Mouse (Mus musculus) forebrain, postnatal 0 days (tissue): ENCODE results near the gene Zfp128. TPM values are rescaled to one million over a fixed set of nuclear protein-coding genes. Genes with fewer than 3 reads are reported as not detected.
"Not testable (repeated sequence)": the region's sequence is repeated elsewhere in the genome, so short reads cannot be mapped to it uniquely, and the experiment has no call there.

Source experiments
- ATAC-seq: fragments of 200-750 bp; cut with Nextera tagmentation; 2 replicates; pipeline ENCODE4 v1.8.0; 2017; ENCODE audit warnings: mild to moderate bottlenecking, moderate library complexity
- DNase-seq: peaks from one replicate; pipeline ENCODE4 v3.0.0-alpha.2; 2015
- H3K27ac ChIP-seq: fragments of 300-500 bp; sonication (generic); 2 replicates; pipeline ENCODE4 v1.5.1; 2014; ENCODE audit warnings: low read depth, mild to moderate bottlenecking, antibody characterized with exemption, low read length, moderate library complexity, mixed read lengths
- H3K27me3 ChIP-seq: fragments of 300-500 bp; sonication (generic); 2 replicates; pipeline ENCODE4 v1.6.1; 2014; ENCODE audit warnings: mild to moderate bottlenecking, low read length, mixed read lengths; ENCODE audit not compliant: insufficient read depth
- H3K36me3 ChIP-seq: fragments of 300-500 bp; sonication (generic); 2 replicates; pipeline ENCODE4 v1.6.1; 2014; ENCODE audit warnings: mild to moderate bottlenecking, moderate library complexity; ENCODE audit not compliant: insufficient read depth
- H3K4me1 ChIP-seq: fragments of 300-500 bp; sonication (generic); 2 replicates; pipeline ENCODE4 v1.6.1; 2014; ENCODE audit warnings: antibody characterized with exemption; ENCODE audit not compliant: insufficient read depth
- H3K4me2 ChIP-seq: fragments of 300-500 bp; sonication (generic); 2 replicates; pipeline ENCODE4 v1.6.1; 2014; ENCODE audit warnings: low read depth, mild to moderate bottlenecking, moderate library complexity
- H3K4me3 ChIP-seq: fragments of 300-500 bp; sonication (generic); 2 replicates; pipeline ENCODE4 v1.5.1; 2014; ENCODE audit warnings: low read depth, low read length, mixed read lengths
- H3K9ac ChIP-seq: fragments of 300-500 bp; sonication (generic); 2 replicates; pipeline ENCODE4 v1.6.1; 2014; ENCODE audit warnings: mild to moderate bottlenecking
- H3K9me3 ChIP-seq: fragments of 300-500 bp; sonication (generic); 2 replicates; pipeline ENCODE4 v1.6.1; 2016; ENCODE audit warnings: low read length
- CTCF ChIP-seq: sonication (generic); IDR thresholded peaks from 2 replicates; pipeline ENCODE4 v1.5.1; 2016; ENCODE audit warnings: antibody characterized with exemption, control low read depth, low read depth
- WGBS: fragments of 180-500 bp; shearing (Covaris S2); extraction: QIAGEN DNeasy Blood & Tissue Kit; methylation state at CpG from one replicate; pipeline ENCODE4 v1.1.7; 2014; 5-methylcytosine and 5-hydroxymethylcytosine counted together
- polyA plus RNA-seq: library from polyadenylated mRNA; unstranded; fragments of >200 nt; fragmentation: Nextera tagmentation; extraction: Ambion mirVana; gene quantifications from 2 replicates; pipeline ENCODE4 v1.2.1, GENCODE M21; 2015
- total RNA-seq: library from RNA; depleted of rRNA; stranded (reverse); fragments of >200 nt; gene quantifications from 2 replicates; pipeline ENCODE4 v1.2.3, GENCODE M21; 2014; rRNA removed

Zfp128 gene
- total RNA-seq = 17.7 and 18.5 TPM in 2 replicates
- 1.5 and 2.0 TPM in 2 replicates for polyA plus RNA-seq

DNA sequence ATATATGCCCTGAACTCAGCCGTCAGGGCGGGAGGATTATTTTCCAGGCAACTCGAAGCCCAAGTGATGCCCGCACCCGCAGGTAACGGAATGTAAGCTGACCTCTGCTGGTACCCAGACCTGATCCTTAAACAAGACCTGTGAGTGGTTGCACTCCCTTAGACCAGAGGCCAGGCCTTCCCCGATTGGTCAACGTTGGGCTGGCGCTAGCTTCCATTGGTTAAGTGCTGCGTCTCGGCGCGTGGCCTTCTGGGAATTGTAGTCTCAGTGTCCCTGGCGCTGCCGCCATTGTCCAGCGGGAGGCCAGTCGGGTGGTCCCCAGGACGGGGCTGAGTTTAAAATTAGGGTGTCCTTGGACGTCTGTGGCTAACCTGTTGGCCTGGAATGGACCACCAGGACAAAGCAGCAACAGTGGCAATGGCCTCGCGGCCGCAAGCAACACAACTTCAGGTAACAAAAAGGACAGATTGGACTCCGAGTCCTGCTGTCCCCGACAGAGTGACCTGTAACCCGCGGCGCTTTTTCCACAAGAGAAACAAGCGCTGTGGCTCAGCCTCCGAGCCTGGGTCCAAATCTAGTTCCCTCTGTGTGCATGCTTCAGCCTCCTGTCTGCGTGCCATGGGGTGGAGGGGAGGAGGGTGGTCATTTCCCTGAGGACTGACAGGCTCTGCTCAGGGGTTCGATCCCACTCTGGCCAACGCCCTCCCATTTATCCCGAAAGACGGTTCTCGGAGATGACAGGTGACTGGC lies at the start of gene Zfp128:
Gene Zfp128 (plus strand): TSS at position 267 of the 750 bp plus-strand sequence.
- H3K27me3 ChIP-seq = no peaks in the 10 kb centered on the region
- no peaks in the 10 kb centered on the region for H3K9me3 ChIP-seq
- peak within 1 kb of the TSS; percentile 87 for H3K4me2 ChIP-seq
- H3K36me3 ChIP-seq = peaks cover 18% of the 10 kb centered on the region
- peak; percentile 99 for ATAC-seq
- TF ChIP-seq CTCF = peak; percentile 37
- DNase-seq = peak; percentile 96
- H3K27ac ChIP-seq = peak within 1 kb of the TSS; percentile 54; the same call in 1 of the 2 replicates
- peaks cover 8% of the 10 kb centered on the region for H3K4me1 ChIP-seq
- peak within 1 kb of the TSS; percentile 94 for H3K4me3 ChIP-seq
- peak within 1 kb of the TSS; percentile 93 for H3K9ac ChIP-seq
- WGBS = 1% methylated on average over 35 of the region's 35 CpGs

- ATAC-seq (peak; percentile 97), DNase-seq (peak; percentile 92)
- H3K4me1 ChIP-seq = 0 out of 2 replicates have a peak, but pooled peaks cover 3% of the 10 kb centered on the region
- H3K27ac ChIP-seq = peak within 1 kb of the TSS; percentile 70
- TF ChIP-seq CTCF = peak; percentile 28; the same call in 1 of the 2 replicates
- 4% methylated on average over 47 of the region's 47 CpGs for WGBS
- H3K36me3 ChIP-seq = peaks cover 22% of the 10 kb centered on the region
- H3K9ac ChIP-seq = peak within 1 kb of the TSS; percentile 72
- H3K4me2 ChIP-seq = peak within 1 kb of the TSS; percentile 57
- peaks cover 29% of the 10 kb centered on the region for H3K9me3 ChIP-seq
- peak within 1 kb of the TSS; percentile 62 for H3K4me3 ChIP-seq
- H3K27me3 ChIP-seq = no peaks in the 10 kb centered on the region
These were observed 46.5 kb upstream of the Zfp128 start, which contains the start of gene Zfp110 for GRCm38 (mm10) chr7:12834162-12835120. TSS of gene Zfp110 (plus strand) at chr7:12834761.

GRCm38 (mm10) chr7:12835193-12835671 lies 45.7 kb upstream of the Zfp128 start:
- Histone ChIP-seq H3K4me1 (0 out of 2 replicates have a peak, but pooled peaks cover 3% of the 10 kb centered on the region), H3K4me2 (peak overlapping the region; percentile 57), H3K9me3 (peaks cover 35% of the 10 kb centered on the region), H3K27ac (peak overlapping the region; percentile 70), H3K36me3 (peaks cover 28% of the 10 kb centered on the region), H3K9ac (peak overlapping the region; percentile 72), H3K27me3 (no peaks in the 10 kb centered on the region), H3K4me3 (peak overlapping the region; percentile 62)
- DNase-seq (no peak), ATAC-seq (peak; percentile 38)
- TF ChIP-seq CTCF = no peak
- 27% methylated on average over 13 of the region's 13 CpGs for WGBS

- no peak overlapping the region for H3K9ac ChIP-seq
- 98% methylated on average over 4 of the region's 4 CpGs for WGBS
- H3K9me3 ChIP-seq = peaks cover 38% of the 10 kb centered on the region
- no peak overlapping the region for H3K27ac ChIP-seq
- H3K36me3 ChIP-seq = peaks cover 33% of the 10 kb centered on the region
- H3K27me3 ChIP-seq = no peaks in the 10 kb centered on the region
- peak overlapping the region; percentile 62 for H3K4me3 ChIP-seq
- TF ChIP-seq CTCF = no peak
- H3K4me2 ChIP-seq = peak overlapping the region; percentile 57; the same call in 1 of the 2 replicates
- H3K4me1 ChIP-seq = 0 out of 2 replicates have a peak, but pooled peaks cover 3% of the 10 kb centered on the region
- no peak for DNase-seq
- ATAC-seq = no peak
These were observed 45.2 kb upstream of the Zfp128 start for GRCm38 (mm10) chr7:12835779-12836178.

GRCm38 (mm10) chr7:12874301-12874700 lies 6.7 kb upstream of the Zfp128 start:
- Histone ChIP-seq H3K27ac (no peak overlapping the region), H3K9ac (no peak overlapping the region), H3K27me3 (no peaks in the 10 kb centered on the region), H3K4me3 (no peak overlapping the region), H3K36me3 (no peaks in the 10 kb centered on the region), H3K4me2 (no peak overlapping the region), H3K9me3 (peaks cover 3% of the 10 kb centered on the region), H3K4me1 (no peaks in the 10 kb centered on the region)
- TF ChIP-seq CTCF = peak; percentile 34; the same call in 1 of the 2 replicates
- WGBS = 23% methylated on average over 3 of the region's 3 CpGs
- DNase-seq (no peak), ATAC-seq (no peak)

- peaks cover 8% of the 10 kb centered on the region for H3K4me1 ChIP-seq
- no peak for TF ChIP-seq CTCF
- H3K27ac ChIP-seq = no peak overlapping the region
- H3K9ac ChIP-seq = no peak overlapping the region
- 0 out of 2 replicates have a peak overlapping the region, but pooled peaks have one; percentile 94 for H3K4me3 ChIP-seq
- ATAC-seq = no peak
- no peaks in the 10 kb centered on the region for H3K9me3 ChIP-seq
- DNase-seq = no peak
- peaks cover 7% of the 10 kb centered on the region for H3K36me3 ChIP-seq
- H3K4me2 ChIP-seq = peak overlapping the region; percentile 87
- no peaks in the 10 kb centered on the region for H3K27me3 ChIP-seq
These were observed 941 bp upstream of the Zfp128 start for GRCm38 (mm10) chr7:12880036-12880435.

GRCm38 (mm10) chr7:12880497-12880896 lies 480 bp upstream of the Zfp128 start:
- not testable (repeated sequence) for H3K27me3 ChIP-seq, H3K27ac ChIP-seq, DNase-seq, H3K4me1 ChIP-seq, H3K9me3 ChIP-seq
- Histone ChIP-seq H3K9ac (peak overlapping the region; percentile 93), H3K36me3 (peaks cover 12% of the 10 kb centered on the region), H3K4me3 (peak overlapping the region; percentile 94), H3K4me2 (peak overlapping the region; percentile 87)
- ATAC-seq = peak; percentile 24
- 42% methylated on average over 8 of the region's 8 CpGs for WGBS
